Mouse (Mus musculus): ENCODE data around the gene Gm17387. TPM values are rescaled to one million over a fixed set of nuclear protein-coding genes. Genes with fewer than 3 reads are reported as not detected.

Gm17387 gene
- total RNA-seq (2023) = not detected

GRCm38 (mm10) chr7:141028831-141029230, at the start of gene Gm17387:
Gene Gm17387 (plus strand): TSS chr7:141029131.

DNA sequence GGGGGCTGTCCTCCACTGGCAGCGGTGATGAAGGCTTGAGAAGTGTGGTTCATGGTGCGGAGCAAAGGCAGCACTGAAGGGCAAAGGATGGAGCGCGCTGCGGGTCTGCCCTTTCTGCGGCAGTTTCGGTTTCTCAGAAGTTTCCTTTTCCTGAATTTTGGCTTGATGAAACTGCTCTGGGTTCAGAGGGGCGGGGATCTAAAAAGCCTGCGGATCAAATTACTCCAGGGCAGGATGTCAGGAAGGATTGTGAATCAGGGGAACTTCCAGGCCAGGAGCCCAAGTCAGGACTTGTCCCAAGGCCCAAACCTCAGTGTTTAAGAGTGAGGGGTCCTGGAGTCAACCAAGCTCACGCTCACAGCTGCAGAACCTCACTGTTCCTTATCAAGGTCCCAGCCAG, 18.3 kb upstream of the Gm17387 start, which contains the start of gene Ifitm3:
Gene Ifitm3 (minus strand): TSS at position 178 of the 400 bp plus-strand sequence.

GRCm38 (mm10) chr7:141017824-141018223, 11.1 kb upstream of the Gm17387 start, which contains the start of gene Ifitm6:
Gene Ifitm6 (minus strand): TSS chr7:141017924.

GRCm38 (mm10) chr7:141060426-141061242, 31.7 kb downstream of the Gm17387 start, which contains the start of gene B4galnt4:
Gene B4galnt4 (plus strand): TSS chr7:141061104.

DNA sequence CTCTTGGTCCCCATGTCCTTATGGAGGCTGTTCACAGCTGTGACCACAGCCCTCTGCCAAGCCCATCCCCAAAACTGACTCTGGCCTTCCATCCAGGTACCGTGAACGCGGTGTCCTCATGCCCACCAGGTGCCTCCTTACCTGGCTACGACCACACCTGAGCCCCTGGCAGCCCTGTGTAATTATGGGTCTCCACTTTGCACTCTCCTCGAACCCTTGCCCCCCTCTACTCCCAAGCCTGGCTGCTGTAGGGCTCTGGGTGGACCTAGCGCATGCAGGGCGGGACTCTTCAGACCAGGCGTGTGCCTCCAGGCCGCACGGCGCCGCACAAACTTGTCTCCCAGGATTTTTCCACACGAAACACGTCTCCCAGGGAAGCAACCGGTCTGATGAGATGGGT, 48.9 kb downstream of the Gm17387 start, which contains the start of gene Pkp3:
Gene Pkp3 (plus strand): TSS at position 378 of the 400 bp plus-strand sequence.

Other genes starting within 250 kb of the Gm17387 start
- not detected for gene Syce1, start 241.3 kb upstream of the Gm17387 start, total RNA-seq (2023)
- not detected for gene Zfp941, start 207.0 kb upstream of the Gm17387 start, total RNA-seq (2023)
- gene Urah, start 194.1 kb upstream of the Gm17387 start, total RNA-seq (2023) = not detected
- gene Scgb1c1, start 183.6 kb upstream of the Gm17387 start, total RNA-seq (2023) = not detected
- gene Odf3, start 181.3 kb upstream of the Gm17387 start, total RNA-seq (2023) = not detected
- not detected for gene Gm45785, start 172.8 kb upstream of the Gm17387 start, total RNA-seq (2023)
- 100 to 1,000 TPM in 1 of 2 experiments, 10 to 100 TPM in 1; 87.9 to 102 TPM for gene Ric8a, start 172.2 kb upstream of the Gm17387 start, total RNA-seq (2023)
- 10 to 100 TPM; 22.0 to 22.9 TPM for gene Bet1l, start 171.6 kb upstream of the Gm17387 start, total RNA-seq (2023)
- gene Psmd13, start 147.2 kb upstream of the Gm17387 start, total RNA-seq (2023) = 10 to 100 TPM; 93.4 to 95.3 TPM
- gene Sirt3, start 146.8 kb upstream of the Gm17387 start, total RNA-seq (2023) = 10 to 100 TPM; 12.0 to 13.0 TPM
- not detected for gene Cox8b, start 128.7 kb upstream of the Gm17387 start, total RNA-seq (2023)
- not detected for gene Nlrp6, start 108.2 kb upstream of the Gm17387 start, total RNA-seq (2023)
- 10 to 100 TPM; 28.1 to 34.5 TPM for gene Pgghg, start 87.7 kb upstream of the Gm17387 start, total RNA-seq (2023)
- 1 to 10 TPM; 1.3 to 2.7 TPM for gene Ifitm5, start 78.8 kb upstream of the Gm17387 start, total RNA-seq (2023)
- not detected for gene Gm45717, start 73.2 kb upstream of the Gm17387 start, total RNA-seq (2023)
- gene Ifitm2, start 73.1 kb upstream of the Gm17387 start, total RNA-seq (2023) = 100 to 1,000 TPM; 421 to 568 TPM
- 100 to 1,000 TPM; 245 to 419 TPM for gene Ifitm1, start 61.9 kb upstream of the Gm17387 start, total RNA-seq (2023)
- 100 to 1,000 TPM; 508 to 583 TPM for gene Ifitm3, start 18.4 kb upstream of the Gm17387 start, total RNA-seq (2023)
- 1,000 to 10,000 TPM in 1 of 2 experiments, 100 to 1,000 TPM in 1; 867 to 1,003 TPM for gene Ifitm6, start 11.2 kb upstream of the Gm17387 start, total RNA-seq (2023)
- 1 to 10 TPM in 1 of 2 experiments, under 1 TPM in 1; 0.73 to 1.3 TPM for gene B4galnt4, start 32.0 kb downstream of the Gm17387 start, total RNA-seq (2023)
- 1 to 10 TPM; 3.7 to 4.0 TPM for gene Pkp3, start 49.1 kb downstream of the Gm17387 start, total RNA-seq (2023)
- 1 to 10 TPM; 5.3 to 6.2 TPM for gene Sigirr, start 71.4 kb downstream of the Gm17387 start, total RNA-seq (2023)
- not detected for gene Ano9, start 88.7 kb downstream of the Gm17387 start, total RNA-seq (2023)
- gene Ptdss2, start 93.3 kb downstream of the Gm17387 start, total RNA-seq (2023) = 10 to 100 TPM; 20.7 to 23.3 TPM
- 10 to 100 TPM; 83.3 to 88.8 TPM for gene Rnh1, start 143.7 kb downstream of the Gm17387 start, total RNA-seq (2023)
- gene Hras, start 164.9 kb downstream of the Gm17387 start, total RNA-seq (2023) = 10 to 100 TPM; 25.7 to 32.3 TPM
- 1 to 10 TPM; 3.9 to 6.0 TPM for gene Lrrc56, start 165.0 kb downstream of the Gm17387 start, total RNA-seq (2023)
- not detected for gene Lmntd2, start 184.9 kb downstream of the Gm17387 start, total RNA-seq (2023)
- 1 to 10 TPM; 4.7 to 7.6 TPM for gene Rassf7, start 186.7 kb downstream of the Gm17387 start, total RNA-seq (2023)
- 10 to 100 TPM; 70.9 to 73.3 TPM for gene Phrf1, start 199.7 kb downstream of the Gm17387 start, total RNA-seq (2023)
- gene Irf7, start 237.3 kb downstream of the Gm17387 start, total RNA-seq (2023) = 10 to 100 TPM; 36.2 to 42.0 TPM
- gene Cdhr5, start 247.7 kb downstream of the Gm17387 start, total RNA-seq (2023) = not detected

Data from neutrophil, adult 83 days (primary cell).